Mouse (Mus musculus) cerebellum, postnatal 25 days (tissue): ENCODE data around the gene Kcng4.

Experiments
- DNase-seq, 2 experiments: peaks; one replicate each; pipeline ENCODE4 v3.0.0; 2021; ENCODE audit warnings: mixed read lengths in 2 of 2

Gene Kcng4

DNA sequence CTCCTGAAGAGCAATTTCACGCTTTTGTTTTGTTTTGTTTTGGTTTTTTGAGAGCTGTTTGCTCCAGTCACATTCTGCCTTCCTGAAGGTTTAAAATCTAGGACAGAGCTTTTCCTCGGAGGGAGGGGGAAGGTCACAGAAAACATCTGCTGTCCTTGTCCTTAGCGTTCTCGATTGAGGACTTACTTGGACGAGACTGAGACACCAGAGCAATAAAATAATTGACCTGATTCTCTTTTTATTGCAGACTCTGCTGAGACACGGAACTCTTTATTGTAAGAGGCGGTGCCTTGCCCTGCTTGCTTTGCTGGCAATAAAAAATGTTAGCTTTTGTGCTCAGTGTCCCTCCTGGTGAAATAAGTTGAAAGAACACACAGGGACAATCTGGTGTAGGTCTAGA, 4.3 kb upstream of the Kcng4 start:
- DNase-seq, result no peak

GRCm38 (mm10) chr8:119638261-119638660, 2.8 kb upstream of the Kcng4 start:
- peak; percentile 26 to 39 for DNase-seq

GRCm38 (mm10) chr8:119637381-119637780, 1.9 kb upstream of the Kcng4 start:
- DNase-seq, result no peak

DNA sequence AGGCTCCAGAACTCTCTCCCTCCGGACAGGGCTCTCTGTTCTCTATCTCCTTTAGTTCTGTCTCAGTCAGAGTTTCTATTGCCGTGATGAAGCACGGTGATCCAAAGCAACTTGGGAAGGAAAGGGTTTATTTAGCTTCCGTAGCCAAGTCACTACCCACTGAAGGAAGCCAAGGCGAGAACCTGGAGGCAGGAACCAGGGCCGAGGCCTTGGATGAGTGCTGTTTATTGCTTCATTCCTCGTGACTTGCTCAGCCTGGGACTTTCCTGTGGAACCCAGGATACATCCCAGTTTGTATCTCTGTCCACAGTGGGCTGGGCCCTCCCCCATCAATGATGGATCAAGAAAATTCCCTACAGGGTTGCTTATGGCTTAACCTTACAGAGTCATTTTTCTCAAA, 1.3 kb upstream of the Kcng4 start:
- DNase-seq, result no peak

- DNase-seq, result no peak
Measured at GRCm38 (mm10) chr8:119635958-119636357, 478 bp upstream of the Kcng4 start.

DNA sequence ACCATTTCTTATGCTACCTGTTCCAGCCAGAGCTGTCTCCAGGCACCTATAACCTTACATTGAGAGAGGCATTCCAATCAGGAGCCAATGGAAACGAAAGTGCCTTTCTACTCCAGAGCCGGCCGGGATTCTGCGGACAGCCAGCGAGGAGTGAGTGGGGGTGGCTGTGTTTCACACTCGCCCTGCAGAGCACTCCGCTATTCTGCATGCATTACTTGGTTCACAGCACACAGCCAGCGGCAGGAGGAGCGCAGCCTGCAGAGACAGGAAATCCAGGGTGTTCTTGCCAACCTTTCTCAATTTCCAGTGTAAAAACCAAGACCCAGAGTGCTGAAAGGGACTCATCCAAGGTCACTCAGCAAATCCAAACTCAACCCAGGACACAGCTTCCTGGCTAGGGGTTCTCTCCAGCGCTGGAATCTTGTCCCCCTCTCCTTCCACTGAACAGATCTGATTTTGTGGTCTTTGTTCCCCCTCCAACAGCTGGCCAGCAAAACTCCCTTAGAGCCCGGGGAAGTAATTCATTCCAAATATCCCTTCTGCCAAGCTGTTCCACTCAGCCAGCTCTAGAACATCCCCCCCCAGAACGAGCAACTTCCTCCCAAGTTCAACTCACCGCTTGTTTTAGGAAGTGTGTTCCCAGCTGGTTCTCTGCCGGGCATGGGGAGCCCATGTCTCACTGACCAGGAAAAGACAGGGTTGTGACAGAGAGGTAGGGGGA, 704 bp downstream of the Kcng4 start:
- DNase-seq, result no peak

DNA sequence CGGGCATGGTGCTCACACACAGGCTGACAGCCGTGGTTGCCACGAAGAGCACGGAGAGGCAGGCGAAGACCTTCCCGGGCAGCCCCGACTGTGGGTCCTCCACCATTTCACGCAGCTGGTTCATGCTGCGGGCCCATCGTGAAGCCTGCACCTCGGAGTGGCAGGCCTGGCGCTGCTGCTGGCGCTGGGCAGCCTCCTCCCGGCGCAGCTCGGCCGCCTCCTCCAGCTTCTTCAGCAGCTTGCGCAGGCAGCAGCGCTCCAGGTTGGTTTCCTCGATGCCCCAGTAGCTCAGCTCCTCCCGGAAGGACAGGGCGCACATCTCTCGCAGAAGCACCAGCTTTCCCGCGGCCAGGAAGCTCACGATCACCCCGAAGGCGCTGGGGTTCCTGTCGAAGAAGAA, 2.6 kb downstream of the Kcng4 start:
- no peak for DNase-seq

GRCm38 (mm10) chr8:119632246-119632645, 3.2 kb downstream of the Kcng4 start:
- DNase-seq, result no peak

DNA sequence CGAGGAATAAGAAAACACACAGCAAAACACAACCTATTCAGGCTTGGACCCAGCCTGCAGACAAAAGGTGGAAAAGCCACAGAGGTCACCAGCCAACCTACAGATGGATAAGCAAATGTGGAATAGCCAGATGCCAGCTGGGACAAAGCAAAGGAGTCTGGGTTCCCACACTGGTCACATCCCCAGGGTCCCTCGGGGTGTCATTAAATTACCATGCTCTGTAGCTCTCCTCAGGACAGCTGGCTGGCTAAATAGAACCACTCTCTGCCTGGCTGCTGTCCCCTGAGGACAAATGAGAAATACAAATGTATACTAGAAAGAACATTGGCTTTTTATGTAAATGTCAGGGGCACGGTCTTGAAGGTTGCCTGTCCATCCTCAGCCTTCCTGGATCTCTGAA, 4.6 kb downstream of the Kcng4 start:
- no peak for DNase-seq

DNA sequence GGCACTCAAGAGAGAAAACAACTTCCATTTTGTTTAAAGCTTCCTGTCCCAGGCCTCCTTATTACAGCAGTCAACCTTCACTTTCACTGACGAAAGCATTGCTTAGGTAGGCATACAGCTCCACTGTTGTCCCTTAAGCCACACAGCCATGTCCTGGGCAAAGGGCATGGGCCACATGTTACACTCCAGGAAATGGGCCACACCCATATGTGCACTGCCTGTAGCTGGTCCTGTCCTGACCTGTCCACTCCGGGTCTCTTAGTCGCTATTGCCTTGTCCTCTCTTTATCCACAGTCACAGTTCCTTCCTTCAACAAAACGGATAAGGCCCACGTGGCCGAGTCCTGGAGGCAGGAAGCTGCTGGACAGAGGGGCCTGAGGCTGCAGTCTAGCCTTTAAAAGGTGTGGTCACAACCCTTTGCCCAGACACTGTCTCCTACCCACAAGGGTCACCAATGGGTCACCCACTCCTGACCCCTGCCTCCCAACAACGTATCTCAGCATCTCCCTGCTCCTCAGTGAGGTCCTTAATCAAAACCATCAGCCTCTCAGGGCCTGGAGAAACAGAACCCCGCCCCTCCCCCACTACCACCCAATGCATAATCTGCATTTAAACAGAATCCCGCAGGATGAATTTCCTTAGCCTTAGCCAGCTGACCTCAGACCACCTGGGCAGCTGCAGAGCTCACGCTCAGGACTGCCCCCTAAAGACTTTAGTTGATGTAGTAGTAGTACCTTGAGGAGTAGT, 7.7 kb downstream of the Kcng4 start:
- DNase-seq, result no peak

GRCm38 (mm10) chr8:119627199-119627598, 8.3 kb downstream of the Kcng4 start:
- no peak for DNase-seq

GRCm38 (mm10) chr8:119625788-119626187, 9.7 kb downstream of the Kcng4 start:
- no peak for DNase-seq

DNA sequence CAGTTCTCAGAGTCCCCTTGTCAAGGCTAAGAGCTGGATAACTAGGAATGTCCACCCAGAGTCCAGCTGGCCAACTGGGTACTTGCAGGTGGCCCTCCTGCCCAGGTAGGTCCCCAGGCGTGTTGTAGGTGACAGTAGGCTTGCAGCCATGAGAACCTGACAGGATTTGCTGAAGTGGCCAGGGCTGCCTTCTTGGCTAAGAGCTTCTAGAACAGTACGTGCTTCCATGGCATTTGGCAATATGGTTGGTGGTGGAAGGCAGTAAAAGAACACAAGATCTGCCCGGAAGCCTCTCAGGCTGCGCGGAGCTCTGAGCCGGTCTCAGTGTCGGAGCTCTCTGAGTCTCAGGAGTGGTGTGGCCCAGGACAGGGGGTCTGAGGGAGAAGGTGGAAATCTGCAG, 10.6 kb downstream of the Kcng4 start:
- no peak for DNase-seq

GRCm38 (mm10) chr8:119623744-119624143, 11.7 kb downstream of the Kcng4 start:
- no peak for DNase-seq

- DNase-seq, result no peak
Measured at GRCm38 (mm10) chr8:119623061-119623460, 12.4 kb downstream of the Kcng4 start.

DNA sequence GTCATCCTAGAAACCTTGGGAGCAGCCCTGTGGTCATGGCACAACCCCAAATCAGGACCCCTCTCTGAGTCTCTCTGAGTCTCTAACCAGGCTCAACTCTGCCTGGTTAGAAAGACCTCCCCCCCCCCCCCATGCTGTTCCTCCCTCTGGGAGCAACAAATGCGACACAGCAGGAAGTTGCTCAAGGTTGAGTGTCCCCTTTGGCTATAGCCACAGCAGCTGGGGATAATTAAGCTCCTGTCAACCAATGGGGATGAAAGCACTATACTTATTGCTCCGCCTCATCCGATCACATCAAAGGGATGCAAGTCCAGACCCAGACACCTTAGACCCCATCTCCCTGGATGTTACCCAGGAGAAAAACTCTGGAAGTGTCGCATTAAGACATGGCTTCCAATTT, 12.9 kb downstream of the Kcng4 start:
- DNase-seq, result no peak

DNA sequence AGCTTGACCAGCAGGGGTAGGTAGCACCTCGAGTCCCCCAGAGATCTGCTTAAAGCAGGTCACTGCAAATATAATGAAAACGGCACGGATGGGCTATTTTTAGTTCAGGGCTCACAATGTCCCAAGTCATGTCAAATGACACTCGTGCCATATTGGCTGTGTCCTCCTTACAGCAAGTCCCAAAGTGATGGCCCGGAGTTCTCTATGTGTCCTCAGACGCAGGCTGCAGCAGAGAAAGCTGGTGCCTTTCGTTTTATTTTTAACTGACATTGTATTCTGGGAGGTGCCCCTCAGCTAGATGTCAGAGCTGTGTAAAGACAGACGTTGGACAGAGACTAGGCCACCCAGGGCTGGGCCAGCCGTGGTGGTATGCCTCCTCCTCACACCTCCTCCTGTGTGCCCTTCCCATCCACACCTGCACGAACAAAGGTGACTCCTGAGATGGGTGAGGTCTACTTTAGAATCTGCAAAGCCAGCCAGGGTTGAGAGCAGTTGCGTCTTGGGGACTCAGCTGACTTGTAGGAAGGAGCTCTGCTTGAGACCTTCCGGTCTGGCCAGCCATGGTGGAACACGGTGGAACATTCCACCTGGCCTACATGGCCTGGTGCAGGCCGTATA, 14.5 kb downstream of the Kcng4 start:
- no peak for DNase-seq

DNA sequence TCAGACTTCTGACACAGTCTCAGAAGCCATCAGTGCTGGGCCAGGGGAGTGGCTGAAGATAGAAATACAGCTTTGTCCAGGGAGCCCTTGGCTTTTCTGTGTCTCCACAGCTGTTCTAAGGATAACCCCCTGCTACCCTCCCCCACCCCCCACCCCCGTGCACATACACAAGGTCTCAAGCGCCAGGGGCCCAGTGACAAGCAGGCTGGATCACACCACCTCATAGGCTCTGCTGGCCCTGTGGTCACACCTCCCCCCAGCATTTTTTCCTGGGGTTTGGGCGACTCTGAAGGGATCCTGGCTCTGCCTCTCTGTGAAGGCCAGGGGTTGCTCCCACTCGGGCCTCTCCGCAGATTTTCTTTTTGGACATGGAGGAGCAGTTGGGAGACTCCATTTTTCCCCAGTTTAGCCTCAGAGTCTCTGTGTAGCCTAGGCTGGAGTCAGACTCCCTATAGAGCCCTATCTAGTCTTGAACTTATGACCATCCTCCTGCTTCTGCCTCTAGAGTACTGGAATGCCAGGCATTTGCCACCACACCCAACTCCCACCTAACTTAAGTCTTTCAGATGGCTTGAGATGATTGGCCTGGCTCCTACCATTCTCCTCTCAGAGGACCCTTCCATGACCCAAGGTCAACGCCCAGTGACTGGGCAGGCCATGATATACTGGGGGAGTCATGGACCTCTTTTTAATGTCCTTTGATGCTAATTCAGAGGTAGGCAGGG, 15.2 kb downstream of the Kcng4 start:
- no peak for DNase-seq

- DNase-seq, result no peak
Measured at GRCm38 (mm10) chr8:119618887-119619286, 16.6 kb downstream of the Kcng4 start.

DNA sequence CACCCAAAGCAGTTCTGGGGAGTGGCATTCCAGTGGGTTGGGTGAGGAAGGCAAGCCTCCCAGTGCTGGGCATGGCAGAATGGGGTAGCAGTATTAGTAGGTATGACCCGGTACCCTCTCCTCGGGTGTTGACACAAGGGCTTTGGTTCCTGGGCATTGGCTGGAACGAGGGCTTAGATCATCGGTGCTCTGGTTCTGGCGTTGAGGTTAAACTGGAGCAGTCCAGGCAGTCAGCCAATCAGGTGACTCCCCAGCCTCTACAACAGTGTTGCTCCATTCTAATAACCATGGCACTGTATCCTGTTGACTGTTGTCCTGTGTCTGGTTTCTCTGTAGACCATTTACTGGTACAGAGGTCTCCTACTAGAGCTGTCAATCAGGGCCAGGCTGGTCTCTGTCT, 17.9 kb downstream of the Kcng4 start:
- DNase-seq, result no peak

GRCm38 (mm10) chr8:119616811-119617210, 18.7 kb downstream of the Kcng4 start:
- no peak for DNase-seq

DNA sequence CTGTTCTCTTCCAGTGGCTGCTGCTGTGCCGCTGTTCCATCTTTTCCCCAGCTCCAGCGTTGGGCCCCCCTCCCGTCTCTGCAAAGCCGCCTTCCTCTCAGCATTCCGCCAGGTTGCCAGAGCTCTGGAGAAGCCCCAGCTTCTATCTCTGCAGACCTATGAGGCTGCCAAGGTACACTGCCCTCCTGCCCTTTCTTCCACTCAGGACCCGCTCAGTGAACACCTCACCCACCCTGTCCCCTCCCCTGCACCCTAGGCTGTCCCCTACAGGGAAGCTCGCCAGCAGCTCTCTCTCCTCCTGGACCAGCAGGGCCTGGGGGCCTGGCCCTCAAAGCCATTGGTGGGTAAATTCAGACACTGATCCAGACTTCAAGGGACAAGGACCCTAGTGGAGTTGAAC, 19.1 kb downstream of the Kcng4 start:
- no peak for DNase-seq

DNA sequence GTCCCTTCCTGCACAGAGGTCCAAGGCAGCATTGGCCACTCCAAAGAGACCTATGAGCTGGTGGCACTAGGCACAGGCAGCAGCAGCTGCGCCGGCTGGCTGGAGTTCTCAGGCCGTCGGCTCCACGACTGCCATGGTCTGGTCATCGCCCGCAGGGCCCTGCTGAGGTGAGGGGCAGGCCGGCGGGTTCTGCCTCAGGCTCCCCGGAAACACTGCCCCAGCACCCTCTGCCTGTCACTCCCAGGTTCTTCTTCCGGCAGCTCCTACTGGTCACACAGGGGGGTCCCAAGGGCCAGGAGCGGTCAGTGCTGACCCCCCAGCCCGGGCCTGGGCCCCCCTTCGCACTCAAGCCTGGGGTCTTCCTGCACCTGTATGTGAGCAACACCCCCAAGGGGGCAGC, 20.4 kb downstream of the Kcng4 start:
- no peak for DNase-seq
